Mouse (Mus musculus) kidney, embryonic 14.5 days (tissue): ENCODE measurements at regions not wholly inside any gene's neighbourhood (a gene's known extent, or its start where the extent isn't known, plus 50 kb on each side); places are given as distances from the start of the nearest gene placed in this dataset.
A peak's percentile ranks its signal among the peaks of the same experiment; 100 is the strongest.

ENCODE experiments used
- ATAC-seq: fragments of 200-750 bp; cut with Nextera tagmentation; 2 replicates; pipeline ENCODE4 v1.8.0; 2017; ENCODE audit warnings: moderate number of reproducible peaks, mild to moderate bottlenecking, moderate TSS enrichment, moderate library complexity; ENCODE audit not compliant: low FRiP score, low TSS enrichment
- H3K27ac ChIP-seq: fragments of 300-500 bp; sonication (generic); 2 replicates; pipeline ENCODE4 v1.5.1; 2014; ENCODE audit warnings: low read depth, mild to moderate bottlenecking, low read length, moderate library complexity, mixed read lengths
- H3K27me3 ChIP-seq: fragments of 300-500 bp; sonication (generic); 2 replicates; pipeline ENCODE4 v1.6.1; 2014; ENCODE audit warnings: mild to moderate bottlenecking, low read length; ENCODE audit not compliant: control insufficient read depth, insufficient read depth
- H3K36me3 ChIP-seq: fragments of 300-500 bp; sonication (generic); 2 replicates; pipeline ENCODE4 v1.6.1; 2014; ENCODE audit warnings: low read length, mixed read lengths; ENCODE audit not compliant: control insufficient read depth, insufficient read depth
- H3K4me1 ChIP-seq: fragments of 300-500 bp; sonication (generic); 2 replicates; pipeline ENCODE4 v1.6.1; 2014; ENCODE audit warnings: low read length, mixed read lengths; ENCODE audit not compliant: control insufficient read depth, insufficient read depth
- H3K4me2 ChIP-seq: fragments of 300-500 bp; sonication (generic); replicated peaks from 2 replicates; pipeline ENCODE4 v1.6.1; 2014; ENCODE audit warnings: low read depth, mild to moderate bottlenecking, low read length
- H3K4me3 ChIP-seq: fragments of 300-500 bp; sonication (generic); 2 replicates; pipeline ENCODE4 v1.5.1; 2014; ENCODE audit warnings: mild to moderate bottlenecking, low read length
- H3K9ac ChIP-seq: fragments of 300-500 bp; sonication (generic); 2 replicates; pipeline ENCODE4 v1.6.1; 2014; ENCODE audit warnings: low read depth, mild to moderate bottlenecking, low read length, moderate library complexity
- H3K9me3 ChIP-seq: fragments of 300-500 bp; sonication (generic); 2 replicates; pipeline ENCODE4 v1.6.1; 2016; ENCODE audit warnings: low read length; ENCODE audit not compliant: control insufficient read depth
- WGBS: fragments of 180-500 bp; shearing (Covaris S2); extraction: QIAGEN DNeasy Blood & Tissue Kit; methylation state at CpG from one replicate; pipeline ENCODE4 v1.1.7; 2014; 5-methylcytosine and 5-hydroxymethylcytosine counted together

DNA sequence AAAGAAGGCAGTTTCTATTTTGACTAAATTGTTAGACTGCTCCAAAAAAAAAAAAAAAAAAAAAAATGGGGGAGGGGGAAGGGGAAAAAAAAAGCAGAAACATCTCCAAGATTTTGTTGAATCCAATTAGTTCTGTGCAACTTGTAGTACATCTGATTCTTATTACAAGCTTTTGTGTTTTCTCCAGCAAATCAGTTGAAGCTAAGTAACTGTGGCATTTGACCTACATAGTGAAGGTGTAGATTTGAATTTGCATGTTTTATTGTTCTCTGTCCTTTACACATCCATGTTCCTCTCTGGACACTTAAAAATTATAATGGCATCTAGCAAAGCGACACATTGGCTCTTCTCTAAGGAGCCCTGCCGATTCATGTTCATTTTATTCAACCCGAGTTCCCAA lies 192.6 kb downstream of the Pax3 start:
- H3K4me2 ChIP-seq: no peak overlapping the region
- no peaks in the 10 kb centered on the region for H3K4me1 ChIP-seq
- H3K9ac ChIP-seq: no peak overlapping the region
- H3K4me3 ChIP-seq: no peak overlapping the region
- H3K36me3 ChIP-seq: no peaks in the 10 kb centered on the region
- no peak for ATAC-seq
- 93% methylated on average over 3 of the region's 3 CpGs for WGBS
- H3K27me3 ChIP-seq: peaks cover 17% of the 10 kb centered on the region
- H3K27ac ChIP-seq: no peak overlapping the region
- H3K9me3 ChIP-seq: no peaks in the 10 kb centered on the region

GRCm38 (mm10) chr1:77998727-77999126 lies 198.2 kb downstream of the Pax3 start:
- H3K27ac ChIP-seq: no peak overlapping the region
- ATAC-seq: no peak

DNA sequence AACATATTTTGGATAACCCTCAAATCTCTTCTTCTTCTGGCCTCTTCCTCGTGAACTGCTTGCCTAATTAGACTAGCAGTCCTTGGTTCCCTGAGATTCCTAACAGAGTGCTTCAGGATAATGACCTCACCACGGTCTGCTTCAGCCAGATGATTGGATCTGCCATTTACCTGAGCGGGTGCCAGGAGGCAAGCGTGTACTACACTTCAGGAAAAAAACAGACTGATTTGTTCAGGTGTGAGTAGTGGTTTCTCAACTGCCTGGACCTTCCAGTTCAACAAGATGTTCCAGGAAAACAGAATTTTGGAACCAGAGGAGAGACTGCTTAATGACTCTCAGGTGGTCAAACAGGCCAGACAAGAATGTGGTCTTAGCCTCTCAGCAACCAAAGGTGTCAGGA lies 215.4 kb downstream of the Pax3 start:
- ATAC-seq: no peak
- H3K9me3 ChIP-seq: no peaks in the 10 kb centered on the region
- H3K9ac ChIP-seq: no peak overlapping the region
- H3K4me1 ChIP-seq: no peaks in the 10 kb centered on the region
- peaks cover 22% of the 10 kb centered on the region for H3K27me3 ChIP-seq
- no peak overlapping the region for H3K4me3 ChIP-seq
- no peak overlapping the region for H3K27ac ChIP-seq
- H3K4me2 ChIP-seq: no peak overlapping the region
- no peaks in the 10 kb centered on the region for H3K36me3 ChIP-seq
- WGBS: 66% methylated on average over 4 of the region's 4 CpGs

More at GRCm38 (mm10) chr1:77998727-77999126, 198.2 kb downstream of the Pax3 start:
- H3K9ac ChIP-seq: no peak overlapping the region
- H3K4me2 ChIP-seq: no peak overlapping the region
- no peaks in the 10 kb centered on the region for H3K4me1 ChIP-seq
- no peaks in the 10 kb centered on the region for H3K27me3 ChIP-seq
- H3K9me3 ChIP-seq: no peaks in the 10 kb centered on the region
- no peak overlapping the region for H3K4me3 ChIP-seq
- WGBS: 77% methylated on average over 2 of the region's 3 CpGs
- no peaks in the 10 kb centered on the region for H3K36me3 ChIP-seq

DNA sequence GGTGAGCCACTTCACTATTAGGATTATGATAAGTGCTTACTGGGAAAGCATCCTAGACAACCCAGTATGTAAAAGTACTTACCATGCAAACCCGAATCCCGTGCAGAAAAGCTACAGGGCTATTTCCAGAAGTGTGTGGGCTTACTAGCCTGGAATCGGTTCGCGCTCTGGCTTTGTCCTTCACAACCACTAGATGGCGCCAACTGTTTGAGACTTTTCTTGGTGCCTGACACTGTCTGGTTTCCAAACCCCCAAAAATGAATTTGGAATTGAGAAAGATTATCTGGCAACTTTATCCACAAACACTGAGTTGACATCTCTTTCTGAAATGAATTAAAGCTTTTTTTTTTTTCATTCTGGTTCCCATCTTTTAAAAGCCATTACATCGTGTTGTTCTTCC lies 218.2 kb downstream of the Pax3 start:
- no peaks in the 10 kb centered on the region for H3K36me3 ChIP-seq
- H3K4me1 ChIP-seq: no peaks in the 10 kb centered on the region
- H3K9ac ChIP-seq: no peak overlapping the region
- H3K4me3 ChIP-seq: no peak overlapping the region
- H3K9me3 ChIP-seq: no peaks in the 10 kb centered on the region
- H3K27ac ChIP-seq: no peak overlapping the region
- 0 out of 2 replicates have a peak, but pooled peaks have one; percentile 62 for ATAC-seq
- peaks cover 26% of the 10 kb centered on the region for H3K27me3 ChIP-seq
- H3K4me2 ChIP-seq: no peak overlapping the region
- 6% methylated on average over 7 of the region's 7 CpGs for WGBS

- ATAC-seq: no peak
- Histone ChIP-seq H3K4me1 (no peaks in the 10 kb centered on the region), H3K4me2 (no peak overlapping the region), H3K27ac (no peak overlapping the region), H3K27me3 (peaks cover 22% of the 10 kb centered on the region), H3K9me3 (no peaks in the 10 kb centered on the region), H3K4me3 (no peak overlapping the region), H3K9ac (no peak overlapping the region), H3K36me3 (no peaks in the 10 kb centered on the region)
- 94% methylated on average over 18 of the region's 18 CpGs for WGBS
Observed at GRCm38 (mm10) chr1:77975941-77976340, 221.0 kb downstream of the Pax3 start.

DNA sequence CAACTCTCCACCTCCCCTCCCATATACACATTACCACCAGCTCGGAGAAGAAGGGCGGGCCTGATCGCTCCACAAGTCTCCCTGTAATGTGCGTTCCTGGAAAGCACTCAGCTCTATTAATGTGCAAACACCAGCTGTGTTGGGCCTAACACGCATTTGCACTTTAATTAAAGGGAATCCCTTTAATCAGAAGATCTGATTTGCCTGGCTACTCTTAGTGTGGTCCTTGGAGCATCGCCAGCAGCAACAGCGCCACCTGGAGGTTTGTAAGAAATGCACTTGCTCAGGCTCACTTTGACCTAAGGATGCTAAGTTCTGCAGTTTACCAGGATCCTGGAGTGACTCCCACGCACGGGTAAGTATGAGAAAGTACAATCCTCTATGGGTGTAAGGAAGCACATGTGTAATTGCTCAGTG lies 224.6 kb downstream of the Pax3 start:
- no peak overlapping the region for H3K27ac ChIP-seq
- no peaks in the 10 kb centered on the region for H3K4me1 ChIP-seq
- H3K36me3 ChIP-seq: no peaks in the 10 kb centered on the region
- no peak overlapping the region for H3K4me2 ChIP-seq
- ATAC-seq: no peak
- WGBS: 9% methylated on average over 9 of the region's 9 CpGs
- H3K4me3 ChIP-seq: no peak overlapping the region
- H3K9ac ChIP-seq: peak overlapping the region; percentile 4; the same call in 1 of the 2 replicates
- H3K27me3 ChIP-seq: peaks cover 7% of the 10 kb centered on the region; the same call in 1 of the 2 replicates
- H3K9me3 ChIP-seq: no peaks in the 10 kb centered on the region

GRCm38 (mm10) chr1:77964656-77965335 lies 232.1 kb downstream of the Pax3 start:
- no peaks in the 10 kb centered on the region for H3K27me3 ChIP-seq
- H3K4me3 ChIP-seq: no peak overlapping the region
- ATAC-seq: no peak
- 36% methylated on average over 3 of the region's 3 CpGs for WGBS
- no peak overlapping the region for H3K27ac ChIP-seq
- H3K4me1 ChIP-seq: no peaks in the 10 kb centered on the region
- no peak overlapping the region for H3K4me2 ChIP-seq
- no peaks in the 10 kb centered on the region for H3K36me3 ChIP-seq
- no peaks in the 10 kb centered on the region for H3K9me3 ChIP-seq
- H3K9ac ChIP-seq: no peak overlapping the region

DNA sequence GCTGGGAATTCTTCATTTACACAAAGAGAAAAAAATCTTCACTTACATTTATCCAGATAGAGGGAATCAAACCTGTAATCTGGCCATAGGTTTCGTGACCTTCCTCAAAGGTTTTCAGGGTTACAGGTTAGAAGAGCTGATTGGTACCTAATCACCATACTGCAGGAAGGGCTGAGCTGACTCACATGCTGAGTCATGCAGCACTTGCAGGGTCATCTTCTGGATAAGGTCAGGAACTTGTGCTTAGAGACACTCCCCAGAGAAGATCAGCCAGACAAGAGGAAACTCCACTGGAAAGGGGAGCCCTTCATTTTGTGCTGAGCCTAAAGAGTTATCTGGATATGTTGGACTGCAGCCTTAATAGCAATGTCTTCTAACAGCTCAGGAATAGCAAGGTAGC lies 237.6 kb downstream of the Pax3 start:
- Histone ChIP-seq H3K9me3 (no peaks in the 10 kb centered on the region), H3K36me3 (no peaks in the 10 kb centered on the region), H3K4me2 (no peak overlapping the region), H3K4me3 (no peak overlapping the region), H3K4me1 (no peaks in the 10 kb centered on the region), H3K27me3 (no peaks in the 10 kb centered on the region; the same call in 1 of the 2 replicates), H3K27ac (no peak overlapping the region), H3K9ac (no peak overlapping the region)
- WGBS: 74% methylated on average over 1 of the region's 1 CpGs
- no peak for ATAC-seq

GRCm38 (mm10) chr1:77957156-77957767 lies 239.7 kb downstream of the Pax3 start:
- Histone ChIP-seq H3K9me3 (no peaks in the 10 kb centered on the region), H3K36me3 (no peaks in the 10 kb centered on the region), H3K27ac (no peak overlapping the region), H3K4me2 (no peak overlapping the region), H3K9ac (no peak overlapping the region), H3K4me1 (no peaks in the 10 kb centered on the region), H3K27me3 (no peaks in the 10 kb centered on the region; the same call in 1 of the 2 replicates), H3K4me3 (no peak overlapping the region)
- 73% methylated on average over 8 of the region's 8 CpGs for WGBS
- no peak for ATAC-seq
